Mouse (Mus musculus) c-Kit-positive CD71-negative TER-119-negative erythroid progenitor cells, embryonic 14.5 days (primary cell): ENCODE measurements around the gene Epb41l1.
A peak's percentile ranks its signal among the peaks of the same experiment; 100 is the strongest.

Experiments
- DNase-seq: peaks from one replicate; pipeline ENCODE4 v3.0.0-alpha.2; 2013; ENCODE audit warnings: low read depth

The Epb41l1 gene

DNA sequence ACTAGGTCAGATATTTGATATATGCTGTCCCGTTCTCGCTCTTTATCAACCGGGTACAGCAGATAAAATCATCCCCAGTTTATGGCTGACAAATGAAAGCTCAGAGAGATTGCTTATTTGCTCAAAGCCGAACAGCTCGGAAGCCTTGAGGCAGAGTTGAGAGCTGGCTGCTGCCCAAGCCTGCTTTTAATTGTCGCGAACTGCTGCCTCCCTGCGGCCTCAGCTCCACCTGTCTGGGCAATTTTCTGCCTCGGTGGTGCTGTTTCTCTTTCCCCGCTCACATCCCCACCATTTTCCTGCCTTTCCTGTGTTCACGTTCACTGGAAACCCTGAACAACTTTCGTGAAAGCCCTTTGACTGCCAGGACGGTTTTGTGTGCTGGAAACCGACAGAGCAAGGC, 39.8 kb downstream of the Epb41l1 start:
- no peak for DNase-seq

DNA sequence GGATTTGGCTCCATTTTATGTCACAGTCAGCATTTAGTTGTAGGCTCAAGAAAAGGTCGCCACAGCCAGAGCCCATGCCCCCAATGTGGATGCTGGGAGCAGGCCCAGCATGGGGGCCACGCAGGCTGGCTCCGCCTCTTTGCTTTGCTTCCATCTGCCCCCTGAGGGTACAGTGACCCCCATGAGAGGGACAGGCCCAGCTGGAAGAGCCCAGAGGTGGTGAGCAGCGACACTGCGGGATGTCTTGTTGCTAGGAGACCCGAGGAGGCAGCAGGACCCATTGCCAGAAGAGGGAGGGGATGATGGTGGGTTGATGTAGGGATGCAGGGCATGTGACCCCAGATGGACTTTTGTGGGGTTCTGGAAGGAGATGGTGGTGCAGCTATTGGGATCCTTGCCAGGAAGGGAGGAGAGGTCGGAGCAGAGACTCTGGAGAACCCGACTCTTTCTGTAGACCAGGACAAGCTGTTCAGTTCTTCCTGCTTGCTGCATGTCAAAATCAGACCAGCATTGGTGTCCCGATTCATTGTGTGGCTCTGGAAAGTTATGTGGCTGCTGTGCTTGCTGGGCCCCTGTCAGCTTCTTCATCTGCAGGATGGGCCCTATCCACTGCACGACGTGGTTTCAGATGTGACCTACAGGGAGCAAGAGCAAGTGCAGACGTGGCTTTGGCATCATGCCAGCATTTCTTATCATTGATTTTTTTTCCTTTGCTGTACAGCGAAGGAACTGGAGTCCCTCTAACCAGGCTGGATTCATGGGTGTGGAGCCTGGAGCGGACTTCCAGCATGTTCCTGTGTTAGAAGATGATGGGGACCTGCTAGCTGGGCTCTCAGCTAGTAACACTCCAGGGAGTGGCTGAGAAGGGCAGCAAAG, 41.7 kb downstream of the Epb41l1 start:
- no peak for DNase-seq

DNA sequence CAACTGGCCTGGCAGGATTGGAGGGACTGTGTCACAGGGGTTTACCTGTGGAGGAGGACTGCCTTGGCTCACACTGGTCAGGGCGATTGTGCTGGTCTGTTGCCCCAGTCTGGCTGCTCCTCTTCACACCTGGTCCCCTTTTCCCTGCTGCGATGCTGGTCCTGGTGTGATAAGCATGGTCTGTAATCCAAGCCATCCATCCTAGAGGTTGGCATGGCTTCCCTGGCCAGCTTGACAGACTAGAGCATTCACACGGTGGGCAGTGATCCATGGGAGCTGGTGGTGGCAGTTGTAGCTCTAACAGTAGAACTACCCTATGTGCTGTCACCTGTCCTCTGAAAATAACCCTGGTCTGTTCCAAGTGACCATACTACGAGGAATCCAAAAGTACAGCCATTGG, 43.7 kb downstream of the Epb41l1 start:
- DNase-seq, result no peak

DNA sequence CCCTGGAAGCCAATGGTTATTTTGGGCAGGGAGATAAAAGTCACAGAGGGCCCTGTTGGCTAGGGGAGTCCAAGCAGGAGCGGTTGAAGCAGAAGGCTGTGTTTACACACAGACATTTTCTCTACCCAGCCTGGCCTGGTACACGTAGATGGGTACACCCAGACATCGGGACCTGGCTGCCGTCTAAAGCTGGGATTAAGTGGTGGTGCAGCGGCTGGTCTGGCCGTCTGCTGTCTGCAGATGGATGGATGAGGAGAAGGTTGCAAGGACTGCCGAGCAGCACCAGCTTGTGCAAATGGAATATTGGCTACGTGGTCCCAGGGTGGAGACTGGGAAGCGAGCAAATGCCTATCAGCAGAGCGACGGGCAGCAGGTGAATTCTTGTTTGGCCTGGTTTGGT, 46.8 kb downstream of the Epb41l1 start:
- no peak for DNase-seq

DNA sequence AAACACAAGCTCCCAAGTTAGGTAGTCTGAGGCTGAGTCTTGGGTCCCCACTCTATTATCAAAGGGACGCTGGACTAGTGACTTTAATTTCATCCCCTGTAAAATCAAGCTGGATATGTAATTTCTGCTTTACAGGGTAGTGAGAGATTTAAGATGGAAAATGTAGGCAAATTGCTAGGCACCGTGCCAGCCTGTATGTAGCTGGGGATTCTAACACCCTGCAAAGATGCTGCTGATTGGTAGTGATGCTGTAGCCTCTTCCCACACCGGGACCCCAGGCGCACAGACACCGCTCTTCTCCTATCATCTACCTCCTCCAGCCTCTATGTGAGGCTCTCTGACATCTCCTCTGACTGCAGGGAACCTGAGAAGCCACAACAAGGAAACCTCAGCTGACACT, 48.2 kb downstream of the Epb41l1 start:
- no peak for DNase-seq

DNA sequence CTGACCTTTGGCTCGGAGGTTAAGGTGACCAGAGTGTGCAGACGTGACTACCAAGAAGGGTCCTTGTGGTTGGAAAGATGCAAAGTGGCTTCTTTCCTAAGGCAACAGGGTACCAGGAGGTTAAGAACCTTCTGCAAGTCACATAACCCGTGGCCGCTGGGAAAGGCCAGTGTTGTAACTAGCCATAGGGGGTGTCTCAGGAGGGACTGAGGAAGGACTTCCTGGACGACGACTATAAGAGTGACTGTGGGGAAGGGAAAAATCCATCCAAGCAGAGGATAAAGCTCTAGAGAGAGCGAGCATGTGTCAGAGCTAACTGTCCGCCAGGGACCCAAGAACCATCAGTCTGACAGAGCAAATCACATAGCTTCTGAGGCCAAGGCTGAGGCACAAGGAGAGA, 48.8 kb downstream of the Epb41l1 start:
- DNase-seq, result no peak

DNA sequence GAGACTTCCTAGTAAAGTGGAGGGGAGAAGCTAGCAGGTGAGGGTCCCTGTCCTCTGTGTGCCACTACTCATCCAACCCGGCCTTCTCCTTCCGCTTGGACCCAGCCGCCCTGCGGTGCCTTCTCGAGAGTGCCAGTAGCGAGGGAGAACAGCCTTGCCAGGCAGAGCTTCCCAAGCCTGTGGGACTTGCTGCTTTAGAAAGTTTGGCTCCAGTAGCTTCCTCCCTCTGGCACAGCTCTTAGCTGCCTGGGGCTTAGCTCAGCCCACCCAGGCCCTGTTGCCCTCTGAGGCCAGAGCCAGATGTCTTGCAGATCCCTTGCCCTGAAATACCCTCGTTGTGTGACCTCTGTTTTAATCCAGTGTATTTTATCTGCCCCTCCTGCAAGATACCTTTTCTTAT, 50.2 kb downstream of the Epb41l1 start:
- DNase-seq, result no peak

DNA sequence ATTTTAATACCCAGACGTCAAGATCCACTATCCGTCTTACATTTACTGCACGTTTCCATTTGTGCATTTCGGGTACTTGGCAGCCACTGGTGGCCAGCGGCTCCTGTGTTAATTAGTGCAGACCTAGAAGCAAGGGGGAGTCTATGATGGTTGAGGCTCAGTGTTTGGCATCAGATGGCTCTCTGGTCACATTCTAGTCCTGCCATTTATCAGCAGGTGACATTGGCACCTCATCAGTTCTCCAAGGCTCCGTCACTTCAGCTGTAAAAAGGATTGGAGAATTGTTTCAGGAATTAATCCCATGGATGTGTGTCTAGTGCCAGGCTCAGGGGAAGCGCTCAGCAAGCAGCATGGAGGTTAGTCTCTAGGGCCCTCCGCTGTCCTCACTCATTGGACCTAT, 51.6 kb downstream of the Epb41l1 start:
- no peak for DNase-seq

DNA sequence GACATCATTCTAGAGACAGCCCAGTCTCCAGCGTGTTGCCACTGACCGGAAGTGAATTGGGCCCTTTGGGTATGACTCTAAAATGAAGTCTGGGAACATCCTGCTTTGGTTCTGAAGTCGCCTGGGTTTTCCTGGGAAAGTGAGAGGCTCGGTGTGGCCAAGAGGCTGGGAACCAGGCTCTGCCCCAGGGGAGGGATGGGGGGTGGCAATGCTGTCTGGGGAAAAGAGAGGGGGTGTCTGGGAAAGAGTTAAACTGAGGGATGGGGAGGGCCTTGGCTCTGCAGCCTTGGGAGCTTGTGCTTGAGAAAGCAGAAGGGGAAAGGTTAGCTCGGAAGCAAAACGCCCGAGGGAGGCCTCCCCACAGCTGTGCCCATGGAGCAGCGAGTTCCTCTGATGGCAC, 53.0 kb downstream of the Epb41l1 start:
- no peak for DNase-seq

DNA sequence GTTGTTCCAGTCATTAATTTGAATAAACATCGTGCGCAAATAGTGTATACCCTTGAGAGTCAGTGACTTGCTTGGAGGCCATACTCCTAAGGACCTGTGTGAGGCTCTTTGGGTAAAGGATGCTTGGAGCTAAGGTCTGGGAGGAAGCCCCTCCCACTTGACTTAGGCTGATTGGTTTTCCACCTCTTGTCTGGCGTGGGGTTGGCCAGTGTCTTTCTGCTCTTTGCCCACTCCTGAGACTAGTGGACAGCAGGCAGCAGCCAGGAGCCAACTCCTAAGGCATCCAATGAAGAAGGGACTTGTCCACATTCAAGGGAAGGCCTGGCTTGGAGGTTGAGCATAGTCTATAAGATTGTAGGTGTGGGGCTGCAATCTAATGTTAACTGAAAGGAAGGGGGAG, 53.4 kb downstream of the Epb41l1 start:
- DNase-seq, result no peak

DNA sequence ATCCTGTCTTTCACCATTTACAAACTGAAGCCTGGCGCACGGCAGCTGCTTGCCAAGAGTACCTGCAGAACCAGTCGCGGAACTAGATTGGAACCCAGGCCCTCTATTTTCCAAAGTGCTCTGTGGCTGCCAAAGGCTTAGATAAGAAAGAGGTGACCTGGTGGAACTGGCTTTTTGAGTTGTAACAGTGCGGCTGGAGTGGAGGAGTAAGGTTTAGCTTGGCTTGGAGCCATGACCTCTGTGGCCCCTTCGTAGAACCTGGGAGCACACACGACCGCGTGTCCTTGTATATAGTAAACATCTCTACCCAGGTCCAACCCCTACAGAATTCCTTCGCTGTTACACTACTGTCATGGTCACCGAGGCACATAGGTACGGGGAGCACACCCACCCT, 54.2 kb downstream of the Epb41l1 start:
- DNase-seq, result no peak

DNA sequence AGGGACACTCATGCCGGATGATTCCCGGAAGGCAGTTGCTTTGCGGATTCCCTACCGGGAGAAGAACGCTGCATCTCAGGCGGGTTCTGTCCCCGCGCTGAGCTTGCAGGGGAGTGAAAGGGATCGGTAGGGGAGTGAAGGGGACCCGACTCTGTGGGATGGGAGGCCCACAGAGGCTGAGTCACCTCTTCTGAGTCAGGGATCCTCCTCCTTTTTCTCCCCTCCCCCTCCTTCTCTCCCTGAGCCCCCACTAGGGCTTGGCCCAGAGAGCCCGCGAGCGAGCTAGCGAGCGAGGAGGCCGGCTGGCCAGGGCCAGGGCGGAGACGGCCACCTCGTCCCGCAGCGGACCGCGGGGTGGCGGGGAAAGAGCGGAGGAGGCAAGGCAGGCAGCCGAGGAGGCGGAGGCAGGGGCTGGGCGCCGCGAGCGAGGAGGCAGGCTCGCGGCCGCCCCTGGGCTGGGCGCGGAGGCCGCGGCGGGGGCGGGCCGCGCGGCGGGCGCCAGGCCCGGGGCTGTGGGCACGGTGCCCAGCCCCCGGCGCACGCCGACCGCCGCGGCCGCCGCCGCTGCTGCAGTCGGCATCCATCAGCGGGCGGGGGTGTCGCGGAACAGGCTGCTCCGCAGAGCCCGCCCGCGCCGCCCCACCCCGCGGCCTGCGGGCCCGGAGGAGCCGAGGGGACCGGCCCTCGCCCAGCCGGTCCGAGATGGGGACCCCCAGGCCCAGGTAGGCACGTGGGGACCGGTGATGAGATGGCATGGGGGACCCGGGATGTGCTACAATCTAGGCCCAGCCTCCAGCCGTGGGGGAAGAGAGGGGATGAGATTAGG, 54.8 kb downstream of the Epb41l1 start:
- peak; percentile 48 for DNase-seq

DNA sequence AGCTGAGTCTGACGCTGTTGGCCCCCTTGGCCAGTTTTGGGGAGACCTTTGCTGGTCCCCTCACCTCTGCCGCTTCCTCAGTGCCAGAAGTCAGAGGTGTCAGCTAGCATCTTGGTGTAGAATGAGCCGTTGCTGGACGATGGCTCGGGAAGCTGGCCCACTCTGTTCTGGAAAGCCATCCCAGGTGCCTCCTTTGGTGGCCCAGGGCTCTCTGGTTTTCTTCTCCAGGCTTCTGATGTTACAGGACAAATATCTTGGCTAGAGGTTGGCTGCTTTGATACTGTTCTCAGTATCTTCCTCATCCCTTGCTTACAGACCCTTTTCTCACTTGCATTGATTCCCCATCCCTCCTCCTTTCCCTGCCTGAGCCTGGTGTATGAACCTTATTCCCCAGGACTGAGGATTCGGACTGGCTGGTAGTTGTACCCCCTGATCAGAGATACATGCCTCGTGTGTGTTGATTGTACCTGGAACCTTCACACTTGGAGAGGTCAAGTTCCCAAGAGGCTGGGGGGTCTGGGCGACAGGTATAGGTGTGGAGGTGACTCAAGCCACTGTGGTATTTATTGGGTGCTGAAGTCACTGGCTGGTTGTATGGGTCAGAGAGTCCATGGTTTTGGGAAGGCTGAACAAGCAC, 55.5 kb downstream of the Epb41l1 start:
- DNase-seq, result no peak

DNA sequence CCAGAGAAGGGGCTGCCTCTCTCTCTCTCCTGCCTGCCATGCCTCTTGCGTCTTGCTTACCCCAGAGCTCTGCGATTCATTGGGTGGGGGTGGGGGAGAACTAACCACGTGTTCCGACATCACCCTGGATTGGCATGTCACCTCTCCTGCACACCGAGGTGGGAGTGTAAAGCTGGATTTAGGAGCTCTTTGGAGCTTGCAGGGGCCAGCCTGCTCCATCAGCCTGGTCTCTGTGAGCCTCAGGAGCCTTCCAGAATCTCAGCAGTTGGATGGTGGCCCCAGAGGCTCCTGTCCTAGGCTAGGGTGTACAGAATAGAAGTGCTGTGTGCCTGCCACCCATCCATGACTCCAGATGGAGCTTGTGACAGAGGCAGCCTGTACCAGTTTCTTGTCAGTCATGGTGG, 56.0 kb downstream of the Epb41l1 start:
- DNase-seq, result no peak

DNA sequence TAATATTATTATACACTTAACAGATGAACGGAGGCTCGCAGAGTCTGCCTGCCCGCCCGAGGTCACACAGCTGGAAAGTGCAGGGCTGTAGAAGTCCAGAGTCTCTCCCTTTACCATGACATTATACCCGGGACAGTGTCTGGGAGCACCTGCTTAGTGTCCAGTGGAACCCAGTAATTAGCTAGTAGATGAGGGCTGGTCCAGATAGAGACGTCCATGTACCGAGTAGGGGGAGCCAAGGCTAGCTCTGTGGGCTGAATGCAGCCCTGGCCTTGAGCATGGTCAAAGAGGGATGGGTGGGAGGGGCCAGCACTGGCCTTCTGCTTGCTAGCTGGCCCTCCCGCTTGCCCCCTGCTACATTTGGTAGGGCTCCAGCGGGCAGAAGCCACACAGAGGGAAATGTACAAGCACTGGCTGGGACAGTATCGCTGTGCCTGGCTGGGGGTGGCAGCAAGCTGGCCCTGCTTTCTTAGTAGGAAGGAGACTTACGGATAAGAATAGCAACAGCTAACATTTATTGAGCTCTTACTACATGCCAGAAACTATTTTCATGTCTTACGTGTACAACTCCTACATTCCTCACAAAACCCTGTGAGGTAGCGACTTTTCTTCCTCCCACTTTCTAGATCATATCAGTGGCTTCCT, 57.5 kb downstream of the Epb41l1 start:
- DNase-seq, result no peak

DNA sequence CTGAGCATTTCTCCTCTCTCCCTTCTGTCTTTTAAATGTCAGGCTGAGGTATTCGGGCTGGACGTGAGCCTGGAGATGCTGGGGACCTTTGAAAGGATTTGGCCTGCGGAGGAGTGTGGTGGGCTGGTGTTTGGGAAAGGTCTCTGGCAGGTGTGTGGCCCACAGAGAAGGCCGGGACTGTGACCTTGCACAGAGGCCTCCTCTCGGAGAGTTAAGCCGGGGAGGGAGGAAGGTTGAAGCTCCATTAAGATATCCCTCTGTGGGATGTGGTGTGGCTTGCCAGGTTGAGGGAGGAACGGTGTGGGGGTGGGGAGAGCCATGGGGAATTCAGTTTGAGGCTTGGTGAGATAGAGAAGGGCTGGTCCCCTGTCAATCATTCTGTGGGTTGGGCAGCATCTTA, 59.1 kb downstream of the Epb41l1 start:
- no peak for DNase-seq

DNA sequence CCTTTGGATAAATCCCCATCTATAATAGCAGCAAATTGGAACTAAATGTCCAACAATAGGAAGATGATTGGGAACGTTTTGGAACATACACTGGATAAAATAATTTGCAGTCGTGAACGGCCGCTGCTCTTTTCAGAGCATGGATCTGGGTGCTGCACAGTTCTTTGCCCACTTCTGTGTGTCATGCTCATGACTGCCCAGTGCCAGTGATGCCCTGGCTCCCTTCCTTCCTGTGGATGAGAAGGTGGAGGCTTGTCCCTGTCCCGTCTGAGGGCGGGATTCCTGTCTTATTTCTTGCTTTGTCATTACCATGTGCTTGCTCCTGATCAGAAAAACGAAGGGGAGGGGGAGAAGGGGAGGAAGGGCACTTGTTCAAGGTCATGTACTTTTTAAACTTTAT, 59.6 kb downstream of the Epb41l1 start:
- DNase-seq, result no peak

DNA sequence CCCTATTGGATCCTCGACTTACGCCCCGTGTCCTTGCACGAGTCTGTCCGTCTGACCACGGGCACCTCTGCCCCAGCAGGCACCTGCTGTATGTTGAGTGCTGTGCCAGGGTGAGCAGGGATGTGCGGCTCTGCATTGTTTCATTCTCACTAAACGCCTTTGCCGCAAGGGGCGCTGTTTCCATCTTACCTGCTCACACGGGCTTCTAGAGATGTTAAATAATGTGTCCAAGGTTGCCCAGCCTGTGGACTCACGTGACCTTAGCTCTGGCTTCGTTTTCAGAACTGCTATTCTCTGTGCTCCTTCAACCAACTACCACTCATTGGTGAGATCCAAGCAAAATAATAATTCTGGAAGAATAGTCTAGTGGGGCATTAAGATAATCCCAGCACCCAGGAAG, 61.6 kb downstream of the Epb41l1 start:
- peak; percentile 56 for DNase-seq

DNA sequence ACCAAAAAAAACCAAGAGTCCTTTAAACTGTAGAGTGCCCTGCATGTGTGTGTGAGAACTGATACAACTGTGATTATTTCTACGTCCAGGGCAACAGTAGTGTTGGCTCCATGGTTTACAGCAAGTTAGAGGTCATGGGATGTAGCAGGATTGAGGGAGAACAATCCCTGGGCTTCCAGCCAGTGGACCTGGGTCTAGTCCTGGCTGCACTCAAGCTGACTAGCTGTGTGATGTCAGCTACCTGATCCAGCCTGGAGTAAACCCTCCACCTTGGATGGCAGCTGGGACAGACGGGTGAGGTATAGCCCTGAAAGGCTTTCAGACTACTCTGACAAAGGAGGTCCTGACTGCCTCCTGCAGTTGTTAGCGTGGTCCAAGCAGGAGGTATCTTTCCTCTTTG, 62.1 kb downstream of the Epb41l1 start:
- DNase-seq, result no peak

DNA sequence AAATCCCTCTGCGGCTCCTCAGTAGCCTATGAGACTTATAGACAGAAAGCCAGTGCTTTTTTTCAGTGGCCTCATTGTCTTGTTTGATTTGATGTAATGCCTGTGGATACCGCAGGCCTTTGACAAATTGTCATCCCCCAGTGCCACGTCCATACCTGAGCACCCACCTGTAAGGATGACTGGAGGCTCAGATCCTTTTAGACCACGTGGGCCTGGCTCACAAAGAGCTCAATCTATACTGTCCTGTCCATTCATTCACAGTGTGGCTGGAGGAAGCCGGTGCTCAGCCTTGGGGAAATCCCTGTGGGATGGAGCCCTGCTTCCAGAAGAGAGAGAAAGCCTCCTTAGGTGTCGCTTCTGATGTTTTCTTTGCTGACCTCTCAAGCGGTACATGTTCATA, 62.5 kb downstream of the Epb41l1 start:
- no peak for DNase-seq

DNA sequence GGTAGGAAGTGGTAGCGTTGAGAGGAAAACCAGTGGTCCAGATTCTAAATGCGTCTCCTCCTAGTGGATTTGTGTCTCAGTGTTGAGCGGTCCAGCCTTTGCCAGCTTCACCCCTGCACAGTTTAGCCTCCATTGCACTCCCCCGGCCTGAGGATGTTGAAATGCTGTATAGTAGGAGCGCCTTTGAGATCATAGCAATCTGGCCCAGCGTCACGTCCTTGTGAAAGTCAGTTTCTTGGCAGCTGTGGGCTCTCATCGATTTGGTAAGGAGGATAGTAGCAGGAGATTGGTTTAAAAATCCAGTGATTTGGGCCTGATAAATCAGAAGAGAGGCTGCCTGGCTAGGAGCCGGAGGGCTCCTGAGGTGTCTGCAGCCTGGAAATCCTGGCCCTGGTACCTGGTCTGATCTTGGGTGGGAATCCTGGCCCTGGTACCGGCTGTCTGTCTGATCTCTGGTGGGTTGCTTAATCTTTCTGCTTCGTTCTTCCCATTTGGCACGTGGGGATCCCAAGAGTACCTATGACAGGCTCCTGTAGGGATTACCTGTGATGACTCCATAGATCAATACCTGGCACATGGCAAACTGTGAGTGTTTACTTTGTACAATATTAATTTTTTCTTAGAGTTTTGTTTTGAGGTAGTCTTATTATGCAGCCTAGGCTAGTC, 65.5 kb downstream of the Epb41l1 start:
- no peak for DNase-seq

DNA sequence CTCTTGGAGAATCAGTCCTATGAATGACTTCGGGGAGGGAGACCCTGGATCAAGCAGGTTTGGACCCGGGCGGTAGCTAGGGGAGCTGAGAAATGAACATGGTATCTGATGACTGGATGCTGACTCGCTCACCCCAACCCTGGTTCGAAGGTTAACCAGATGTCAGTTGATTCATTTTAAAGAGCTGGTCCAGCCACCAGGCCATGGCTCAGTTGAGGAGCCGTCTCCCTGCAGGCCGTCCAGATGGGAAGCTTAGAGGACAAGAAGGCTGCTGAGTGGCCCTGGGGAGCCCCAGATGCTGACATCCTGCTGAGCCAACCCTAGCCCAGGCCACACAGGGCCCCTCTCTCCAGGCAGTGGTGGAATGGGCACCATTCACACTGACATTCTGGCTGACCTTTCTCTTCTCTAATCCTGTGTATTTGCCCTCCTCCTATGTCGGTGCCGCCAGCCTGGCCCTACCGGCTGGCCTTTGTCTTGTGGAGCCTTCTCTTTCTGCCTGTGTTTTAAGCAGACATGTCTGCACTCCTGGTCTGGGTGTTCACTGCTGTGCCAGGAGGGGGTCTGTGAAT, 67.0 kb downstream of the Epb41l1 start:
- no peak for DNase-seq
